Mouse (Mus musculus): ENCODE data around the gene Glis2. TPM values are rescaled to one million over a fixed set of nuclear protein-coding genes. Genes with fewer than 3 reads are reported as not detected.

Gene Glis2
- total RNA-seq, 2 experiments from 2014 or later, result 41.4 to 45.9 TPM

- DNase-seq (ENCODE audit: low spot score in 2 of 2), result no peak
These were observed 40.2 kb downstream of the Glis2 start for GRCm38 (mm10) chr16:4634681-4635080.

GRCm38 (mm10) chr16:4635760-4636159 is 41.2 kb downstream of the Glis2 start:
- DNase-seq (ENCODE audit: low spot score in 2 of 2), result no peak

GRCm38 (mm10) chr16:4638891-4639390 is 44.4 kb downstream of the Glis2 start:
- no peak for DNase-seq (ENCODE audit: low spot score in 2 of 2)

- peak; percentile 66 to 87 for DNase-seq (ENCODE audit: low spot score in 2 of 2)
These were observed 45.3 kb downstream of the Glis2 start, which contains the start of the genes Vasn and Dnaja3 for GRCm38 (mm10) chr16:4639831-4640237. Gene Vasn, plus strand, starts transcription at chr16:4639941. Gene Dnaja3, plus strand, starts transcription at chr16:4639989.

GRCm38 (mm10) chr16:4640267-4641005 is 45.9 kb downstream of the Glis2 start:
- DNase-seq (ENCODE audit: low spot score in 2 of 2), result no peak

- no peak for DNase-seq (ENCODE audit: low spot score in 2 of 2)
These were observed 46.8 kb downstream of the Glis2 start for GRCm38 (mm10) chr16:4641119-4641838.

- DNase-seq (ENCODE audit: low spot score in 2 of 2), result peak in 1 of 2 experiments; percentile 52
These were observed 47.7 kb downstream of the Glis2 start for GRCm38 (mm10) chr16:4642190-4642589.

- no peak for DNase-seq (ENCODE audit: low spot score in 2 of 2)
These were observed 48.4 kb downstream of the Glis2 start for GRCm38 (mm10) chr16:4642937-4643336.

GRCm38 (mm10) chr16:4643670-4644419 is 49.3 kb downstream of the Glis2 start:
- peak; percentile 59 to 77 for DNase-seq (ENCODE audit: low spot score in 2 of 2)

- DNase-seq (ENCODE audit: low spot score in 2 of 2), result no peak
These were observed 51.4 kb downstream of the Glis2 start for GRCm38 (mm10) chr16:4645867-4646266.

- no peak for DNase-seq (ENCODE audit: low spot score in 2 of 2)
These were observed 52.3 kb downstream of the Glis2 start for GRCm38 (mm10) chr16:4646831-4647230.

GRCm38 (mm10) chr16:4647651-4648141 is 53.2 kb downstream of the Glis2 start:
- DNase-seq (ENCODE audit: low spot score in 2 of 2), result peak in 1 of 2 experiments; percentile 64

- DNase-seq (ENCODE audit: low spot score in 2 of 2), result no peak
These were observed 54.0 kb downstream of the Glis2 start for GRCm38 (mm10) chr16:4648416-4649023.

GRCm38 (mm10) chr16:4649211-4649610 is 54.7 kb downstream of the Glis2 start:
- no peak for DNase-seq (ENCODE audit: low spot score in 2 of 2)

GRCm38 (mm10) chr16:4649692-4650091 is 55.2 kb downstream of the Glis2 start:
- DNase-seq (ENCODE audit: low spot score in 2 of 2), result no peak

GRCm38 (mm10) chr16:4650161-4650560 is 55.6 kb downstream of the Glis2 start:
- DNase-seq (ENCODE audit: low spot score in 2 of 2), result no peak

GRCm38 (mm10) chr16:4651081-4651480 is 56.6 kb downstream of the Glis2 start:
- no peak for DNase-seq (ENCODE audit: low spot score in 2 of 2)

GRCm38 (mm10) chr16:4651624-4652023 is 57.1 kb downstream of the Glis2 start:
- no peak for DNase-seq (ENCODE audit: low spot score in 2 of 2)

- peak in 1 of 2 experiments; percentile 26 for DNase-seq (ENCODE audit: low spot score in 2 of 2)
These were observed 58.3 kb downstream of the Glis2 start for GRCm38 (mm10) chr16:4652707-4653416.

GRCm38 (mm10) chr16:4654706-4655105 is 60.2 kb downstream of the Glis2 start:
- peak in 1 of 2 experiments; percentile 22 for DNase-seq (ENCODE audit: low spot score in 2 of 2)

Data from gastrocnemius, postnatal 4 days (tissue).